8 mouse cellular contexts compared by ENCODE assay signal in genomic region chr5:28166256-28167231, GRCm38 (mm10). TPM values are rescaled to one million over a fixed set of nuclear protein-coding genes. Genes with fewer than 3 reads are reported as not detected.
DNase-seq lines count a peak whose midpoint lies in the region; ATAC-seq and TF ChIP-seq lines count a peak whose summit lies in the region.

No protein-coding gene starts in this region.

- H3K27ac ChIP-seq in liver, adult 2 months (replicated peaks; ENCODE audit: insufficient read depth, low read depth, low read length): no peak overlapping the region
- H3K27ac ChIP-seq in embryonic facial prominence, embryonic 12.5 days: no peak overlapping the region
- peak overlapping the region; percentile 86 for H3K27ac ChIP-seq in hindbrain, embryonic 12.5 days
- H3K27ac ChIP-seq in limb, embryonic 15.5 days: no peak overlapping the region
- no peak overlapping the region for H3K27ac ChIP-seq in neural tube, embryonic 12.5 days

- TF ChIP-seq POLR2A in liver, adult 2 months (IDR thresholded peaks at IDR 0.05; ENCODE audit: extremely low read depth, insufficient read depth, low read length): no peak

- H3K4me2 ChIP-seq in embryonic facial prominence, embryonic 12.5 days (replicated peaks): peak overlapping the region; percentile 74
- H3K4me2 ChIP-seq in hindbrain, embryonic 12.5 days (replicated peaks): peak overlapping the region; percentile 57
- H3K4me2 ChIP-seq in limb, embryonic 15.5 days: peak overlapping the region; percentile 94
- H3K4me2 ChIP-seq in neural tube, embryonic 12.5 days (replicated peaks): peak overlapping the region; percentile 67

- no peaks in the 10 kb centered on the region for H3K36me3 ChIP-seq in liver, adult 2 months (ENCODE audit: control insufficient read depth, insufficient read depth, low read length)
- H3K36me3 ChIP-seq in embryonic facial prominence, embryonic 12.5 days: no peaks in the 10 kb centered on the region
- no peaks in the 10 kb centered on the region for H3K36me3 ChIP-seq in hindbrain, embryonic 12.5 days
- H3K36me3 ChIP-seq in limb, embryonic 15.5 days: no peaks in the 10 kb centered on the region
- H3K36me3 ChIP-seq in neural tube, embryonic 12.5 days: no peaks in the 10 kb centered on the region

- peak; percentile 58; the same call in 1 of the 2 replicates for ATAC-seq in embryonic facial prominence, embryonic 12.5 days (ENCODE audit: insufficient number of reproducible peaks, insufficient read depth, low FRiP score, low TSS enrichment)
- ATAC-seq in hindbrain, embryonic 12.5 days (ENCODE audit: low FRiP score): 0 out of 2 replicates have a peak, but pooled peaks have one; percentile 17
- ATAC-seq in limb, embryonic 15.5 days (ENCODE audit: insufficient number of reproducible peaks, low FRiP score, low TSS enrichment, low read depth): no peak
- peak; percentile 33; the same call in 1 of the 2 replicates for ATAC-seq in neural tube, embryonic 12.5 days (ENCODE audit: low FRiP score, low read depth)

- no peak for TF ChIP-seq CTCF in liver, adult 2 months (IDR thresholded peaks at IDR 0.05; ENCODE audit: low read depth, low read length)

- H3K79me2 ChIP-seq in liver, adult 2 months (ENCODE audit: control insufficient read depth, insufficient read depth, low read length): no peaks in the 10 kb centered on the region

- DNase-seq in liver, adult 2 months (ENCODE audit: extremely low read depth, low read depth, low spot score): no peak
- DNase-seq in liver: no peak
- peak; percentile 58 for DNase-seq in adrenal gland, postnatal 14 days
- DNase-seq in frontal cortex, postnatal 14 days (ENCODE audit: low spot score in 2 of 2): no peak

- under 1% methylated on average over 109 of the region's 111 CpGs for WGBS in liver, adult 2 months
- WGBS in embryonic facial prominence, embryonic 12.5 days: under 1% methylated on average over 109 of the region's 111 CpGs
- WGBS in hindbrain, embryonic 12.5 days: under 1% methylated on average over 107 of the region's 111 CpGs
- under 1% methylated on average over 111 of the region's 111 CpGs for WGBS in limb, embryonic 15.5 days
- under 1% methylated on average over 111 of the region's 111 CpGs for WGBS in neural tube, embryonic 12.5 days

- H3K4me1 ChIP-seq in liver, adult 2 months (ENCODE audit: control insufficient read depth, insufficient read depth, low read length): peaks cover 3% of the 10 kb centered on the region; the same call in 1 of the 2 replicates
- H3K4me1 ChIP-seq in embryonic facial prominence, embryonic 12.5 days: peaks cover 10% of the 10 kb centered on the region
- peaks cover 15% of the 10 kb centered on the region for H3K4me1 ChIP-seq in hindbrain, embryonic 12.5 days
- H3K4me1 ChIP-seq in limb, embryonic 15.5 days: peaks cover 34% of the 10 kb centered on the region
- H3K4me1 ChIP-seq in neural tube, embryonic 12.5 days: peaks cover 20% of the 10 kb centered on the region

- H3K4me3 ChIP-seq in liver, adult 2 months (ENCODE audit: insufficient read depth, low read depth, low read length): peak overlapping the region; percentile 40; the same call in 1 of the 2 replicates
- peak overlapping the region; percentile 36 for H3K4me3 ChIP-seq in embryonic facial prominence, embryonic 12.5 days
- H3K4me3 ChIP-seq in hindbrain, embryonic 12.5 days: peak overlapping the region; percentile 51
- peak overlapping the region; percentile 47 for H3K4me3 ChIP-seq in limb, embryonic 15.5 days
- peak overlapping the region; percentile 36 for H3K4me3 ChIP-seq in neural tube, embryonic 12.5 days

- H3K9me3 ChIP-seq in embryonic facial prominence, embryonic 12.5 days: no peaks in the 10 kb centered on the region
- no peaks in the 10 kb centered on the region for H3K9me3 ChIP-seq in hindbrain, embryonic 12.5 days (replicated peaks)
- H3K9me3 ChIP-seq in limb, embryonic 15.5 days: no peaks in the 10 kb centered on the region
- no peaks in the 10 kb centered on the region for H3K9me3 ChIP-seq in neural tube, embryonic 12.5 days

- peaks cover 42% of the 10 kb centered on the region for H3K27me3 ChIP-seq in liver, adult 2 months (ENCODE audit: control insufficient read depth, insufficient read depth, low read length)
- H3K27me3 ChIP-seq in embryonic facial prominence, embryonic 12.5 days: peaks cover 91% of the 10 kb centered on the region
- H3K27me3 ChIP-seq in hindbrain, embryonic 12.5 days: peaks cover 86% of the 10 kb centered on the region
- peaks cover 93% of the 10 kb centered on the region for H3K27me3 ChIP-seq in limb, embryonic 15.5 days
- H3K27me3 ChIP-seq in neural tube, embryonic 12.5 days (replicated peaks): peaks cover 93% of the 10 kb centered on the region

- H3K9ac ChIP-seq in liver, adult 2 months (ENCODE audit: low read depth, low read length): no peak overlapping the region
- 0 out of 2 replicates have a peak overlapping the region, but pooled peaks have one; percentile 7 for H3K9ac ChIP-seq in embryonic facial prominence, embryonic 12.5 days
- H3K9ac ChIP-seq in hindbrain, embryonic 12.5 days: peak overlapping the region; percentile 77
- H3K9ac ChIP-seq in limb, embryonic 15.5 days: 0 out of 2 replicates have a peak overlapping the region, but pooled peaks have one; percentile 8
- H3K9ac ChIP-seq in neural tube, embryonic 12.5 days: no peak overlapping the region

RNA-seq across cellular contexts. Expression of gene En2, which starts 1.1 kb away (rescaled TPM):
- total RNA-seq in liver, adult 2 months (2014; rRNA removed): under 0.01 and 0.13 TPM in 2 replicates
- polyA plus RNA-seq in liver, adult 2 months (2012; rRNA removed): 0.02 TPM in 1 of 2 replicates, not detected in the other
- 0.19 and 0.30 TPM in 2 replicates for total RNA-seq in adrenal gland, postnatal 14 days (2021)
- not detected in 2 replicates for polyA plus RNA-seq in embryonic facial prominence, embryonic 12.5 days (2016; fragmentation: Nextera tagmentation; extraction: Ambion mirVana)
- 0.66 and 0.86 TPM in 2 replicates for polyA plus RNA-seq in hindbrain, embryonic 12.5 days (2016; fragmentation: Nextera tagmentation; extraction: Ambion mirVana)
- not detected in 2 replicates for polyA plus RNA-seq in limb, embryonic 15.5 days (2015; fragmentation: Nextera tagmentation; extraction: Ambion mirVana)
- polyA plus RNA-seq in neural tube, embryonic 12.5 days (2016; fragmentation: Nextera tagmentation; extraction: Ambion mirVana): 0.05 TPM in 1 of 2 replicates, not detected in the other

Comparison
In these comparisons a context has a peak if more than half of its experiments do, and no peak if none do; other contexts are left out.
1. H3K9ac ChIP-seq: peak in embryonic facial prominence, embryonic 12.5 days (single experiment), hindbrain, embryonic 12.5 days (single experiment) and limb, embryonic 15.5 days (single experiment); none in liver, adult 2 months (single experiment) and neural tube, embryonic 12.5 days (single experiment).
2. Peak in every context shown above with its lines, with median percentiles within 50 percentile points of each other: H3K4me3 ChIP-seq and H3K4me2 ChIP-seq.